Mouse (Mus musculus) testis, adult 2 months (tissue): Measurements from ENCODE around the gene Tnfaip8l2.

Experiments
- CTCF ChIP-seq: fragments of 200-500 bp; IDR thresholded peaks from 2 replicates; pipeline ENCODE4 v1.5.1; 2012; ENCODE audit warnings: low read depth, mild to moderate bottlenecking, inconsistent platforms, low read length, moderate library complexity; ENCODE audit not compliant: control insufficient read depth, insufficient read depth, insufficient replicate concordance
- POLR2A ChIP-seq: fragments of 200-500 bp; IDR thresholded peaks from 2 replicates; pipeline ENCODE4 v1.6.1; 2012; ENCODE audit warnings: low read depth, mild to moderate bottlenecking, inconsistent platforms, low read length, moderate library complexity; ENCODE audit not compliant: control insufficient read depth

DNA sequence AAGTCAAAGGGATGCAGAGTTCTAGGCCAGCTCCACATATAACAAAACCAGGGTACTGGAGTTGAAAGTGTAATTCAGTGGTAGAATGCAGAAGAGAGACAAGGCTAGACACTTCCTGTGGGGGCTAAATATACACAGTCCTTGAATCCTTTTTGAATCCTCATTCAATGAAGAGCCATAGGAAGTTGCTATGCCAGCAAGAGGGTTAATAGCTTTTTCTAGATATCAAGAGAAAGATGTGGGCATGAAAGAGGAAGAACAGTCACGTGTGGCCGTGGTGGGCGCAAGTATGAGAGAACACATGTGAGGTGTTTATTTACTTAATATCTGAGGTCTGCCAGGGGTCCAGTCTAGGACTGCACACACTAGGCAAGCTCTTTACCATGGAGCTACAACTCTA, 5.8 kb downstream of the Tnfaip8l2 start:
- TF ChIP-seq POLR2A (no peak), CTCF (no peak)
